ENCODE assay signal across 25 mouse cellular contexts in the genomic region with DNA sequence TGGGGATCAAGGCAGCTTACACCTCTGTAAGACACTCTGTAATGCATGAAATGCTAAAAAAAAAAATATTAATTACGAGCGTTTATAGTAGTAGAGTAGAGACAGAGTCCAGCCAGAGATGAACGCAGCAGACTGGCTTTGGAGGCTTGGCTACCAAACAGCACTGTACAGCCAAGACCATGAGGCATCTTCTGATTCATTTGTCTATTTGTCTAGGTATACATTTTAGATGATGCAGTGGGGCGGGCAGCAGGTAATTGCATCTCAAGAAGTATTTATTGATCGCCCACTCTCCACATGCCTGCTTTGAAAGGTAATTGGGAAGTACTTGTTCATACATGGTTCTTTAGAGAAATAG. TPM values are rescaled to one million over a fixed set of nuclear protein-coding genes. Genes with fewer than 3 reads are reported as not detected.
"Had no signal": no experiment of that assay in that cellular context is flagged by ENCODE, and none has a peak within 500 bp of the region (broad histone marks: within the 10 kb centered on the region; RNA-seq: fewer than 3 reads in every experiment).

No protein-coding gene starts in this region.

- DNase-seq: lung, adult 18-20 months; lung, embryonic 14.5 days; lung, postnatal 10 days; lung, postnatal 4 days; right cerebral cortex, adult 18-20 months; right cerebral cortex, postnatal 25 days; right cerebral cortex, postnatal 4 days; spleen, adult 18-20 months; thymus, adult 18-20 months; thymus, postnatal 14 days; thymus, postnatal 36 days had no signal

- H3K27ac ChIP-seq: midbrain, embryonic 13.5 days; midbrain, embryonic 15.5 days; neural tube, embryonic 12.5 days had no signal

- H3K4me1 ChIP-seq: midbrain, embryonic 13.5 days; midbrain, embryonic 15.5 days; neural tube, embryonic 12.5 days had no signal

- H3K36me3 ChIP-seq: midbrain, embryonic 13.5 days; midbrain, embryonic 15.5 days; neural tube, embryonic 12.5 days had no signal

- H3K27me3 ChIP-seq: midbrain, embryonic 13.5 days; midbrain, embryonic 15.5 days; neural tube, embryonic 12.5 days had no signal

- H3K4me3 ChIP-seq: midbrain, embryonic 13.5 days; midbrain, embryonic 15.5 days; neural tube, embryonic 12.5 days had no signal

RNA-seq across cellular contexts. Expression of a gene that starts 44.9 kb away (rescaled TPM):
- total RNA-seq: megakaryocyte progenitor cell, adult 5-6 weeks; midbrain, postnatal 0 days; monocyte, adult 5-6 weeks; neutrophil, adult 5-6 weeks had no signal
- polyA plus RNA-seq: lung, embryonic 14.5 days; lung, embryonic 16.5 days; midbrain, embryonic 11.5 days; midbrain, embryonic 13.5 days; midbrain, embryonic 15.5 days; midbrain, postnatal 0 days; neural tube, embryonic 12.5 days; neural tube, embryonic 14.5 days; small intestine, adult 2 months; stomach, embryonic 14.5 days; stomach, embryonic 16.5 days; thymus, postnatal 0 days had no signal

RNA-seq across cellular contexts. Expression of a gene that starts 57.1 kb away (rescaled TPM):
- total RNA-seq: midbrain, postnatal 0 days had no signal
- polyA plus RNA-seq: lung, embryonic 14.5 days; lung, embryonic 16.5 days; midbrain, embryonic 11.5 days; midbrain, embryonic 13.5 days; midbrain, postnatal 0 days; neural tube, embryonic 14.5 days; stomach, embryonic 14.5 days; thymus, postnatal 0 days had no signal
